Mouse (Mus musculus) spleen, postnatal 0 days (tissue): ENCODE results near the gene Ripply3. TPM values are rescaled to one million over a fixed set of nuclear protein-coding genes. Genes with fewer than 3 reads are reported as not detected.

Experiments used
- polyA plus RNA-seq: library from polyadenylated mRNA; unstranded; fragments of >200 nt; fragmentation: Nextera tagmentation; extraction: Ambion mirVana; gene quantifications from 2 replicates; pipeline ENCODE4 v1.2.1, GENCODE M21; 2015

Gene Ripply3
- polyA plus RNA-seq = 2.0 TPM in 2 replicates

GRCm38 (mm10) chr16:94327781-94328711, at the start of gene Ripply3:
Gene Ripply3, plus strand, starts transcription at chr16:94328420.

GRCm38 (mm10) chr16:94313229-94314030, 14.8 kb upstream of the Ripply3 start, which contains the start of gene Hlcs:
Gene Hlcs, minus strand, starts transcription at chr16:94313571.

GRCm38 (mm10) chr16:94370173-94370914, 42.1 kb downstream of the Ripply3 start, which contains the start of gene Ttc3:
Gene Ttc3, plus strand, starts transcription at chr16:94370618.

GRCm38 (mm10) chr16:94371301-94371931, 43.2 kb downstream of the Ripply3 start, which contains the start of gene Pigp:
Gene Pigp, minus strand, starts transcription at chr16:94371842.

Other genes with a start within 250 kb of the Ripply3 start
- not detected in 2 replicates for gene Sim2, start 243.5 kb upstream of the Ripply3 start, polyA plus RNA-seq
- 4.2 and 4.3 TPM in 2 replicates for gene Hlcs, start 14.8 kb upstream of the Ripply3 start, polyA plus RNA-seq
- 32.7 and 39.7 TPM in 2 replicates for gene Ttc3, start 42.2 kb downstream of the Ripply3 start, polyA plus RNA-seq
- 68.0 and 72.0 TPM in 2 replicates for gene Pigp, start 43.4 kb downstream of the Ripply3 start, polyA plus RNA-seq
- 17.9 and 27.9 TPM in 2 replicates for gene Vps26c, start 198.4 kb downstream of the Ripply3 start, polyA plus RNA-seq
- gene Dyrk1a, start 241.6 kb downstream of the Ripply3 start, polyA plus RNA-seq = 9.1 and 9.2 TPM in 2 replicates